Mouse (Mus musculus): ENCODE results near the gene Cox19. TPM values are rescaled to one million over a fixed set of nuclear protein-coding genes. Genes with fewer than 3 reads are reported as not detected.

Gene Cox19
- 20.6 TPM for polyA plus RNA-seq (2014; fragmentation: Illumina TruSeq; extraction: RNeasy Lipid Tissue Mini Kit (QIAGEN cat#74804); ENCODE audit: low read depth, low replicate concordance)

GRCm38 (mm10) chr5:139351134-139351533 lies at the start of gene Cox19:
Gene Cox19, minus strand, starts transcription at chr5:139351418.

GRCm38 (mm10) chr5:139377468-139378270 lies 26.5 kb upstream of the Cox19 start, which contains the start of gene Gpr146:
Gene Gpr146, plus strand, starts transcription at chr5:139377697.

GRCm38 (mm10) chr5:139352317-139352716 lies 1.1 kb upstream of the Cox19 start, which contains the start of gene Cyp2w1:
Gene Cyp2w1, plus strand, starts transcription at chr5:139352617.

GRCm38 (mm10) chr5:139325395-139325966 lies 25.7 kb downstream of the Cox19 start, which contains the start of gene Adap1:
Gene Adap1, minus strand, starts transcription at chr5:139325622.

Other genes with a start within 250 kb of the Cox19 start
- gene Prkar1b, start 201.4 kb downstream of the Cox19 start, polyA plus RNA-seq (2014; fragmentation: Illumina TruSeq; extraction: RNeasy Lipid Tissue Mini Kit (QIAGEN cat#74804); ENCODE audit: low read depth, low replicate concordance) = 24.6 TPM
- 10.6 TPM for gene Dnaaf5, start 201.2 kb downstream of the Cox19 start, polyA plus RNA-seq (2014; fragmentation: Illumina TruSeq; extraction: RNeasy Lipid Tissue Mini Kit (QIAGEN cat#74804); ENCODE audit: low read depth, low replicate concordance)
- gene Sun1, start 150.8 kb downstream of the Cox19 start, polyA plus RNA-seq (2014; fragmentation: Illumina TruSeq; extraction: RNeasy Lipid Tissue Mini Kit (QIAGEN cat#74804); ENCODE audit: low read depth, low replicate concordance) = 24.5 TPM
- gene Get4, start 99.1 kb downstream of the Cox19 start, polyA plus RNA-seq (2014; fragmentation: Illumina TruSeq; extraction: RNeasy Lipid Tissue Mini Kit (QIAGEN cat#74804); ENCODE audit: low read depth, low replicate concordance) = 19.6 TPM
- gene Adap1, start 25.8 kb downstream of the Cox19 start, polyA plus RNA-seq (2014; fragmentation: Illumina TruSeq; extraction: RNeasy Lipid Tissue Mini Kit (QIAGEN cat#74804); ENCODE audit: low read depth, low replicate concordance) = not detected
- not detected for gene Cyp2w1, start 1.2 kb upstream of the Cox19 start, polyA plus RNA-seq (2014; fragmentation: Illumina TruSeq; extraction: RNeasy Lipid Tissue Mini Kit (QIAGEN cat#74804); ENCODE audit: low read depth, low replicate concordance)
- 4.9 TPM for gene Gpr146, start 26.3 kb upstream of the Cox19 start, polyA plus RNA-seq (2014; fragmentation: Illumina TruSeq; extraction: RNeasy Lipid Tissue Mini Kit (QIAGEN cat#74804); ENCODE audit: low read depth, low replicate concordance)
- gene C130050O18Rik, start 53.9 kb upstream of the Cox19 start, polyA plus RNA-seq (2014; fragmentation: Illumina TruSeq; extraction: RNeasy Lipid Tissue Mini Kit (QIAGEN cat#74804); ENCODE audit: low read depth, low replicate concordance) = not detected
- not detected for gene Gper1, start 71.7 kb upstream of the Cox19 start, polyA plus RNA-seq (2014; fragmentation: Illumina TruSeq; extraction: RNeasy Lipid Tissue Mini Kit (QIAGEN cat#74804); ENCODE audit: low read depth, low replicate concordance)
- gene 3110082I17Rik, start 109.1 kb upstream of the Cox19 start, polyA plus RNA-seq (2014; fragmentation: Illumina TruSeq; extraction: RNeasy Lipid Tissue Mini Kit (QIAGEN cat#74804); ENCODE audit: low read depth, low replicate concordance) = 0.99 TPM
- 31.7 TPM for gene Zfand2a, start 133.1 kb upstream of the Cox19 start, polyA plus RNA-seq (2014; fragmentation: Illumina TruSeq; extraction: RNeasy Lipid Tissue Mini Kit (QIAGEN cat#74804); ENCODE audit: low read depth, low replicate concordance)
- not detected for gene Uncx, start 192.1 kb upstream of the Cox19 start, polyA plus RNA-seq (2014; fragmentation: Illumina TruSeq; extraction: RNeasy Lipid Tissue Mini Kit (QIAGEN cat#74804); ENCODE audit: low read depth, low replicate concordance)